Mouse (Mus musculus) lung, postnatal 0 days (tissue): ENCODE results near the gene Ost4.

Experiments used
- CTCF ChIP-seq: IDR thresholded peaks from 2 replicates; pipeline ENCODE4 v1.5.1; 2016; ENCODE audit warnings: antibody characterized with exemption, mild to moderate bottlenecking
- EP300 ChIP-seq: IDR thresholded peaks from 2 replicates; pipeline ENCODE4 v1.6.1; 2016; ENCODE audit warnings: antibody characterized with exemption, mild to moderate bottlenecking, control low read depth

GRCm38 (mm10) chr5:30907413-30908059 is at the start of gene Ost4:
- TF ChIP-seq CTCF = no peak
- TF ChIP-seq EP300 = no peak
